Mouse (Mus musculus): ENCODE data around the gene Loxl1.

GRCm38 (mm10) chr9:58305686-58306085 lies 7.3 kb downstream of the Loxl1 start:
- TF ChIP-seq CTCF (IDR thresholded peaks at IDR 0.05) (no peak), EP300 (IDR thresholded peaks at IDR 0.05) (no peak)
